Mouse (Mus musculus): ENCODE measurements around the gene Gfm2. TPM values are rescaled to one million over a fixed set of nuclear protein-coding genes. Genes with fewer than 3 reads are reported as not detected.
A peak's percentile ranks its signal among the peaks of the same experiment; 100 is the strongest.
"Not testable (repeated sequence)": the region's sequence is repeated elsewhere in the genome, so short reads cannot be mapped to it uniquely, and the experiment has no call there.

The Gfm2 gene
- polyA plus RNA-seq (2014; fragmentation: Nextera tagmentation; extraction: Ambion mirVana): 27.9 and 29.5 TPM in 2 replicates

GRCm38 (mm10) chr13:97137466-97138400 is at the start of gene Gfm2, which contains the start of gene Nsa2:
TSS of gene Gfm2 (plus strand) at chr13:97137937.
TSS of gene Nsa2 (minus strand) at chr13:97137937.
- H3K27ac ChIP-seq (replicated peaks in 1 of 2; ENCODE audit: control insufficient read depth in 1 of 2, insufficient read depth in 1 of 2, low read depth in 2 of 2, low read length in 2 of 2): peak within 1 kb of the TSS; percentile 91 to 93
- under 1% methylated on average over 57 of the region's 57 CpGs for WGBS
- H3K4me1 ChIP-seq (ENCODE audit: control insufficient read depth in 2 of 2, insufficient read depth in 2 of 2, low read length in 2 of 2): peaks cover 3 to 10% of the 10 kb centered on the region in 2 experiments; a peak in 2 of 4 replicates
- peak within 1 kb of the TSS; percentile 92 to 94 for H3K4me3 ChIP-seq (ENCODE audit: control insufficient read depth in 1 of 2, insufficient read depth in 1 of 2, low read depth in 1 of 2, low read length in 2 of 2)
- H3K36me3 ChIP-seq (ENCODE audit: control insufficient read depth, insufficient read depth, low read length): peaks cover 41% of the 10 kb centered on the region
- H3K4me2 ChIP-seq (ENCODE audit: low read length): peak within 1 kb of the TSS; percentile 86
- peak within 1 kb of the TSS; percentile 94 for H3K9ac ChIP-seq (ENCODE audit: low read length)
- H3K9me3 ChIP-seq (ENCODE audit: control insufficient read depth, low read length): no peaks in the 10 kb centered on the region
- no peaks in the 10 kb centered on the region for H3K27me3 ChIP-seq (ENCODE audit: control insufficient read depth, insufficient read depth, low read length)
- ATAC-seq (ENCODE audit: insufficient number of reproducible peaks, insufficient read depth, low FRiP score, low read depth): peak; percentile 91

- Histone ChIP-seq H3K27me3 (ENCODE audit: control insufficient read depth, insufficient read depth, low read length) (no peaks in the 10 kb centered on the region), H3K4me3 (ENCODE audit: control insufficient read depth in 1 of 2, insufficient read depth in 1 of 2, low read depth in 1 of 2, low read length in 2 of 2) (no peak overlapping the region), H3K4me1 (ENCODE audit: control insufficient read depth in 2 of 2, insufficient read depth in 2 of 2, low read length in 2 of 2) (peaks cover 0 to 2% of the 10 kb centered on the region in 2 experiments; a peak in 1 of 4 replicates), H3K9me3 (ENCODE audit: control insufficient read depth, low read length) (no peaks in the 10 kb centered on the region), H3K27ac (replicated peaks in 1 of 2; ENCODE audit: control insufficient read depth in 1 of 2, insufficient read depth in 1 of 2, low read depth in 2 of 2, low read length in 2 of 2) (no peak overlapping the region), H3K4me2 (ENCODE audit: low read length) (no peak overlapping the region), H3K9ac (ENCODE audit: low read length) (no peak overlapping the region), H3K36me3 (ENCODE audit: control insufficient read depth, insufficient read depth, low read length) (no peaks in the 10 kb centered on the region)
- 88% methylated on average over 3 of the region's 3 CpGs for WGBS
- ATAC-seq (ENCODE audit: insufficient number of reproducible peaks, insufficient read depth, low FRiP score, low read depth): no peak
Measured at GRCm38 (mm10) chr13:97088183-97088582, 49.6 kb upstream of the Gfm2 start.

GRCm38 (mm10) chr13:97095726-97096125 is 42.0 kb upstream of the Gfm2 start:
- Histone ChIP-seq H3K36me3 (ENCODE audit: control insufficient read depth, insufficient read depth, low read length) (0 out of 2 replicates have a peak, but pooled peaks cover 2% of the 10 kb centered on the region), H3K27ac (replicated peaks in 1 of 2; ENCODE audit: control insufficient read depth in 1 of 2, insufficient read depth in 1 of 2, low read depth in 2 of 2, low read length in 2 of 2) (no peak overlapping the region), H3K4me1 (ENCODE audit: control insufficient read depth in 2 of 2, insufficient read depth in 2 of 2, low read length in 2 of 2) (no peaks in the 10 kb centered on the region), H3K4me3 (ENCODE audit: control insufficient read depth in 1 of 2, insufficient read depth in 1 of 2, low read depth in 1 of 2, low read length in 2 of 2) (no peak overlapping the region), H3K9ac (ENCODE audit: low read length) (no peak overlapping the region), H3K27me3 (ENCODE audit: control insufficient read depth, insufficient read depth, low read length) (no peaks in the 10 kb centered on the region), H3K4me2 (ENCODE audit: low read length) (no peak overlapping the region), H3K9me3 (ENCODE audit: control insufficient read depth, low read length) (no peaks in the 10 kb centered on the region)
- ATAC-seq (ENCODE audit: insufficient number of reproducible peaks, insufficient read depth, low FRiP score, low read depth): no peak
- 48% methylated on average over 4 of the region's 4 CpGs for WGBS

GRCm38 (mm10) chr13:97099187-97099852 is 38.4 kb upstream of the Gfm2 start, which contains the start of gene Gm6169:
TSS of gene Gm6169 (minus strand) at chr13:97099237.
- Histone ChIP-seq H3K27me3 (ENCODE audit: control insufficient read depth, insufficient read depth, low read length) (no peaks in the 10 kb centered on the region), H3K4me1 (ENCODE audit: control insufficient read depth in 2 of 2, insufficient read depth in 2 of 2, low read length in 2 of 2) (no peaks in the 10 kb centered on the region), H3K9me3 (ENCODE audit: control insufficient read depth, low read length) (no peaks in the 10 kb centered on the region), H3K4me2 (ENCODE audit: low read length) (no peak within 1 kb of the TSS), H3K27ac (replicated peaks in 1 of 2; ENCODE audit: control insufficient read depth in 1 of 2, insufficient read depth in 1 of 2, low read depth in 2 of 2, low read length in 2 of 2) (no peak within 1 kb of the TSS), H3K36me3 (ENCODE audit: control insufficient read depth, insufficient read depth, low read length) (no peaks in the 10 kb centered on the region), H3K4me3 (ENCODE audit: control insufficient read depth in 1 of 2, insufficient read depth in 1 of 2, low read depth in 1 of 2, low read length in 2 of 2) (no peak within 1 kb of the TSS), H3K9ac (ENCODE audit: low read length) (no peak within 1 kb of the TSS)
- ATAC-seq (ENCODE audit: insufficient number of reproducible peaks, insufficient read depth, low FRiP score, low read depth): no peak
- 70% methylated on average over 17 of the region's 22 CpGs for WGBS

- no peaks in the 10 kb centered on the region for H3K9me3 ChIP-seq (ENCODE audit: control insufficient read depth, low read length)
- H3K4me1 ChIP-seq (ENCODE audit: control insufficient read depth in 2 of 2, insufficient read depth in 2 of 2, low read length in 2 of 2): no peaks in the 10 kb centered on the region
- 0 out of 2 replicates have a peak, but pooled peaks cover 8% of the 10 kb centered on the region for H3K36me3 ChIP-seq (ENCODE audit: control insufficient read depth, insufficient read depth, low read length)
- H3K27ac ChIP-seq (replicated peaks in 1 of 2; ENCODE audit: control insufficient read depth in 1 of 2, insufficient read depth in 1 of 2, low read depth in 2 of 2, low read length in 2 of 2): no peak overlapping the region
- H3K4me2 ChIP-seq (ENCODE audit: low read length): no peak overlapping the region
- 68% methylated on average over 7 of the region's 7 CpGs for WGBS
- no peaks in the 10 kb centered on the region for H3K27me3 ChIP-seq (ENCODE audit: control insufficient read depth, insufficient read depth, low read length)
- no peak overlapping the region for H3K4me3 ChIP-seq (ENCODE audit: control insufficient read depth in 1 of 2, insufficient read depth in 1 of 2, low read depth in 1 of 2, low read length in 2 of 2)
- H3K9ac ChIP-seq (ENCODE audit: low read length): no peak overlapping the region
- no peak for ATAC-seq (ENCODE audit: insufficient number of reproducible peaks, insufficient read depth, low FRiP score, low read depth)
Measured at GRCm38 (mm10) chr13:97104996-97105395, 32.7 kb upstream of the Gfm2 start.

- ATAC-seq (ENCODE audit: insufficient number of reproducible peaks, insufficient read depth, low FRiP score, low read depth); H3K27ac ChIP-seq (replicated peaks in 1 of 2; ENCODE audit: control insufficient read depth in 1 of 2, insufficient read depth in 1 of 2, low read depth in 2 of 2, low read length in 2 of 2); H3K4me2 ChIP-seq (ENCODE audit: low read length); H3K4me1 ChIP-seq (ENCODE audit: control insufficient read depth in 2 of 2, insufficient read depth in 2 of 2, low read length in 2 of 2); H3K9ac ChIP-seq (ENCODE audit: low read length); H3K4me3 ChIP-seq (ENCODE audit: control insufficient read depth in 1 of 2, insufficient read depth in 1 of 2, low read depth in 1 of 2, low read length in 2 of 2); H3K9me3 ChIP-seq (ENCODE audit: control insufficient read depth, low read length); H3K27me3 ChIP-seq (ENCODE audit: control insufficient read depth, insufficient read depth, low read length): not testable (repeated sequence)
- 94% methylated on average over 4 of the region's 4 CpGs for WGBS
- 0 out of 2 replicates have a peak, but pooled peaks cover 16% of the 10 kb centered on the region for H3K36me3 ChIP-seq (ENCODE audit: control insufficient read depth, insufficient read depth, low read length)
Measured at GRCm38 (mm10) chr13:97107721-97108120, 30.0 kb upstream of the Gfm2 start.

- H3K4me1 ChIP-seq (ENCODE audit: control insufficient read depth in 2 of 2, insufficient read depth in 2 of 2, low read length in 2 of 2): no peaks in the 10 kb centered on the region
- no peak overlapping the region for H3K4me3 ChIP-seq (ENCODE audit: control insufficient read depth in 1 of 2, insufficient read depth in 1 of 2, low read depth in 1 of 2, low read length in 2 of 2)
- WGBS: 84% methylated on average over 4 of the region's 4 CpGs
- no peak overlapping the region for H3K9ac ChIP-seq (ENCODE audit: low read length)
- no peak overlapping the region for H3K4me2 ChIP-seq (ENCODE audit: low read length)
- H3K9me3 ChIP-seq (ENCODE audit: control insufficient read depth, low read length): no peaks in the 10 kb centered on the region
- no peaks in the 10 kb centered on the region for H3K27me3 ChIP-seq (ENCODE audit: control insufficient read depth, insufficient read depth, low read length)
- H3K27ac ChIP-seq (replicated peaks in 1 of 2; ENCODE audit: control insufficient read depth in 1 of 2, insufficient read depth in 1 of 2, low read depth in 2 of 2, low read length in 2 of 2): no peak overlapping the region
- no peak for ATAC-seq (ENCODE audit: insufficient number of reproducible peaks, insufficient read depth, low FRiP score, low read depth)
- peaks cover 22% of the 10 kb centered on the region for H3K36me3 ChIP-seq (ENCODE audit: control insufficient read depth, insufficient read depth, low read length)
Measured at GRCm38 (mm10) chr13:97109046-97109445, 28.7 kb upstream of the Gfm2 start.
